Mouse (Mus musculus): ENCODE results near the gene Cpn2.

The Cpn2 gene

DNA sequence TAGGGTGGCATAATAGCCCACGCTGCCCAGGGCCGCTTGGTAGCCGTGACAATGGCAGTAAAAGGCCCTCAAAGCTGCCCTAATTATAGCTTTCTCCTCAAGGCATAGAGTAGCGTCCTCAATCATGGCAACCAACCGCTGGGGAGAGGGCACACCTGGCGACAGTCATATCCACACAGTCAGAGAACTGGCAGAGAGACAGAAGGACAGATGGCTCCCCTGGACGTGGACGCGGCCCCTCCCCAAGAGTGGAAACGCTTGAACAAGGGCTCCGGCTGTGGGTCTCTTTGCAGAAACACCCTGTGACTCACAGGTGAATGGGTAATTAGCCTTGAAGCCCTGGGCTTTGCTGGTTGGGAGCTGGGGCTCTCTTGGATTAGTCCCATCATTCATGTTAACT is 11.1 kb upstream of the Cpn2 start:
- DNase-seq, result no peak

DNA sequence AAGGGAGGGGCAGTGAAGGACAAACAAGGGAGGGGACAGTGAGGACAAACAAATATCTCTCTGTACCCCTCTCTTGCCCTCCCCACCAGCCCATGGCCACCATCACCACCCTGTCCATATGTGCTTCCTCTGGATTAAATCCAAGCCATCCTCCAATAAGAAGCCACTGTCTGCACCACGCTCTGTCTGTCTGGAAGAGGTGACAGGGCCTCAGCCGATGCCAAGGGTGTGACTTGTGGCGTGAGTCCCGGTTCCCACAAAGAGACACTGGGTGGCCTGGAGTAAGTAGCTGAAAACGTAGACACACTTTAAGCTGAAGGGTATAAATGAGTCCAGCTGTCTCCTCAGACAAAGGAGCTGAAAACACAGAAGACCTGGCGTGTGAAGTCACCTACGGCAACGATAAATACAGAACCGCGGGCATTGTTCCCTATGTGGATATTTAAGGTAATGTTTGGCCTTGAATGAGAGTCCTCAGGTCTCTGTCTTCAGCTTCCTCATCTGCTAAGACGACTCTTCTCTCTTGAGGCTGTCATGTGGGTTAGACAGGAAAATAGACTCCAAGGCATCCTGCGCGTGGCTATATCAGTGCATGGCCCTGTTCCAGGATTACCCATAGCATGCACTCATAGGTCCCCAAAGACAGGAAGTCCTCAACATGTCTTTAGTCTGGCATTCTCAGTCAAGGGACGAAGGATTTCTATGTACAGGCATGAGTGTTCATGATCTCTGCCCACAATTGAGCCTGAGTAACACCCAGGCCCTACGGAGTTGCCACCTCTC is 8.4 kb upstream of the Cpn2 start:
- peak; percentile 13 for DNase-seq

DNA sequence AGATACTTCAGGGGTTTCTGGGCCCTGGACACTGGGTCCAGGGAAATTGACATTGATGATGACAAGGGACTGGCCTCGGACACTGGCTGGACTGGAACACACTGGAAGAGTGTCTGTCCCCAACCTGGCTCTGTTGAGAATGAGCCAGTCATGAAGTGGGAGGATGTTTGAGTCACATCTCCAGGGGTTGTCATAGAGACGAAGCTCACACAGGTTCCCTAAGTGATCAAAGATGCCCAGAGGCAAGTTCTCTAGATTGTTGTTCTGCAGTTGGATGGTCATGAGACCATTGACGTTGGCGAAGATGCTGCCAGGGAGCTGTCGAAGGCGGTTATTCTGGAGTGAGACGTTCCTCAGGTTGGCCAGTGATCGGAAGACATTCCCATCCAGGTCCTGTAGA is 5.8 kb upstream of the Cpn2 start:
- DNase-seq, result no peak

DNA sequence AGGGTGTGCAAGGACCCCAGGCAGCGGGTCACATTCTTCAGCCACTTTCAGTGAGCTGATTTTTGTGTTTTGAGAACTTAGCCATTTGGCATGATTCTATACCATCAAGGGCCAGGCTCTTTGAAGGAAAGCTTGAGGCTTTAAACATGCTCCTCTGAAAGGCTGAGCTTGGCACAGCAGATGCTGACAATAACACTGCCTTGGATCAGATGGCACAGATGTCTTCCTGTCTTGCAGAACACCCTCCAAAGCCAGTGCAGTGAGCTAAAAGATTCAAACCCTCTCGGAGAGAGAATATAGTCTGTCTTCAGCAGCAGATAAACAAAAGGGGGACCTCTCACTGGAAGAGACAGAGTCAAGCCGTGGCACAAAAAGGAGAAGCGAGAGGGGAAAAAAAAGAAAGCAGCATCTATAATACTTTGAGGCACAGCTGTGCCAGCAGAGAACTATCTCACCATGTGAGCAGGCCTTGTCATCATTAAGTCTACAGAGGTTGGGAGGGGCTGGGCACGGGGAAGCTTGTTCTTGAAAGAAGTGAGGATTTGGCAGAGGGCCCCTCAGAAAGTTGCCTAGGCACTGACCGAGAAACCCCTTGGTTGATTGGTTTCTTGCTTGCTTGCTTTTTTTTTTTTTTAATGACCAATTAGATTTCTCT is 4.8 kb upstream of the Cpn2 start:
- peak; percentile 38 for DNase-seq

DNA sequence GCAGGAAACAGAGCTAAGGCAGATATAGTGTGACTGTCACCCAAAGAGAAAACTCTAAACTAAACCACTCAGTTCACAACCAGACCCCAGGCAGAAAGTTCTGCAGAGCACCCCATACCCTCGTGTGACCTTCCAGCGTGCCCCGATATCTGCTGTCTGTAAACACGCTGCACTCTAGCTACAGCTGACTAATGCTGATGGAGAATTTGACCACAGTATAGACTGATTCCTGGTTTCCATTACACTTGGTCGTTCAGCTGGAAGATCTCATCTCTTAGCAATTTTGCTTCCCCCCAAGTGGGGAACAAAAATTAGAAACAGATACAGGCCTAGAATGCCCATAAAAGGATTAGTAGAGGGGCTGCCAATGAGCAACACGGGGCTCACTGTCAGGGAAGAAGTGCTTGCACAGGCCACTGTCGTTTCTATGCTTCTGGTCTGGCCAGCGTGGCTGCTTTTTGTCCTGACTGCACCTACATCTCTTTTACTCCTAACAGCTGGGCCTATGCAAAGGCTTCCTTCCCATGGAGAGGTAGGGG is 4.0 kb upstream of the Cpn2 start:
- DNase-seq, result no peak

DNA sequence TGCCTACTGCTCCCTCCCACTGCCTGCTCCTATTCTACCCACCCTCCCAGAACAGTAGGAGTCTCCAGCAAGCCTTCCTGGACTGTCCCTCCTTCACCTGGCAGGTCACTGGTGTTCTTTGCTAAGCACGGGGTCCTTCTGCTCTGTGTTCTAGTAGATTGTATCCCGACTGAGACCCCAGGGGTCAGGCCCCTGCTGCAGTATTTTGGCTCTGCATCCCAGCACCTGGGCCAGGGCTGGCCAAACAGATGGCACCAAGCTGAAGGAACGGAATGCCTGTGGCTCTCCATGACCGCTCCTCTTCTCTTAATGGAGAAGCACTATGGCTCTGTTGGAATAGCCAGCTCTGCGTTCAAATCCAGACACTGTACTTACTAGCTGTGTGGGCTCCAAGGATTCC is 738 bp downstream of the Cpn2 start:
- DNase-seq, result no peak

DNA sequence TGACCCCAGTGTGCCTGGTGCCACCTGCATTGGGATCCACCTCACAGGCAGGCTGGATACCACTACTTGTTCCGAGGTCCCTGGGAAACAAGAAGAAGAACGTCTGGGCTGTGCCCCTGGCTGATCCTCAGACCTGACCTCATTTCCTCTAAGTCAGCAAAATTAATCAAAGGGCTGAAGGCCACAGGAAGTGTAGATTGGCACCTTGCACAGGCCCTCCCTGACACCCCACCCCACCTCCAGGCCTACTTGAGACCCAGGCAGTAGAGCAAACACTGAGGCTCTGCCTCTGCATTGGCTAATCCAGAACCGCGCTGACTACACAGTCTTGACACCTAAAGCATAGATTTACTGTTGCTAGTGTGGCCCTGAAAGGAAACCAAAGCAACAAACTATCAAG is 1.7 kb downstream of the Cpn2 start:
- no peak for DNase-seq

GRCm38 (mm10) chr16:30263156-30263555 is 4.1 kb downstream of the Cpn2 start:
- no peak for DNase-seq

DNA sequence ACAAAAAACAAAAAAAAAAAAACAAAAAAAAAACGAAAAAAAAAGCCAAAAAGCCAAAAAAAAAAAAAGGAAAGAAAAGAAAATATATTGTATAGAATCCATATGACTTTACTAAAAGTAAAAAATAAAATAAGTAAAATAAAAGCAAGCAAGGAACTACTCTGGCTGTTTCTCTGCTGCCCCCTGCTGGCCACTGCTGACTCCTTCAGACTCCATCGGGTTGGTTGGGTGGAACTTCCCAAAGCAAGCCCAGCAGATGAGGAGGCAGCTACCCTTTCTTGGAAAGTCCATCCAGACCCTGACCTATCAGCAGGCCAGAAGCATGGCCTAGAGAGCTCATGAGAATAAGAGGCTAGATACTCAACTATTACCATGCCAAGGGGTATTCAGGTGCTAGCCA is 4.6 kb downstream of the Cpn2 start:
- DNase-seq, result peak; percentile 33

- DNase-seq, result no peak
Measured at GRCm38 (mm10) chr16:30262157-30262556, 5.1 kb downstream of the Cpn2 start.

DNA sequence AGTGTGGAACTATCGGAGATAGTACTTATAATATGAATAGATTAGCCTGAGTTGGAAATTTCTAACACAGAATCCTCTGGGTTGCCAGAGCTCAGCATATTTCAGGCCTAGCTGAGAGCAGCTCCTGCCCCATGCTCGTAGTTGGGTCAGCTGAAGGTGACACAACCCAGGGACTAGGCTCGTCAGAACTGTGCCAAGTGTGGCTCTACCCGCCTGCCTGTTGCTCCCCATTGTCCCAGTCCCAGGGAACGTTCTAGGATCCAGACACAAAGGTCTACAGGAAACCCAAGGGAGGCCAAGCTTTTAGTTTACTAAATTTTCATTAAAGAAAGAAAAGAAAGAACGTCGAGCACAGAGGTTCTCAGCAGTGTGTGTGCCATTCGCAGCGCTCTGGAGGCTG is 6.0 kb downstream of the Cpn2 start:
- no peak for DNase-seq

- no peak for DNase-seq
Measured at GRCm38 (mm10) chr16:30260012-30260635, 7.2 kb downstream of the Cpn2 start.

DNA sequence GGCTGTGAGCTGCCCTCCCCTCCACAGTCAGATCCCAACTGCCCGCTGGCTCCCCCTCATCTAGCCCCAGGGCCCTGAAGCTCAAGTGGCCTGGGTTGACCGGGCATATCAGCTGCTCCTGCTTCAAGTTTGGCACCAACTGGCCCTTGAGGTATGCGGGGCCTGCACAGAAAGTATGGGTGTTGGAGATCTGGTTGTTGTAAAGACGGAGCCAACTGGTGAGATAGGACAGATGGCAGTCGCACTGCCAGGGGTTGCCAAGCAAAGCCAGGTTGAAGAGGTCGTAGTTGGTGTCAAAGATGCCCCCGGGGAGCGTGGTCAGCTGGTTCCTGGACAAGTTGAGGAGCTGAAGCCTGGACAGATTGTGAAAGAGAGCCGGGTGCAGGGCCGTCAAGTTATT is 7.9 kb downstream of the Cpn2 start:
- no peak for DNase-seq

DNA sequence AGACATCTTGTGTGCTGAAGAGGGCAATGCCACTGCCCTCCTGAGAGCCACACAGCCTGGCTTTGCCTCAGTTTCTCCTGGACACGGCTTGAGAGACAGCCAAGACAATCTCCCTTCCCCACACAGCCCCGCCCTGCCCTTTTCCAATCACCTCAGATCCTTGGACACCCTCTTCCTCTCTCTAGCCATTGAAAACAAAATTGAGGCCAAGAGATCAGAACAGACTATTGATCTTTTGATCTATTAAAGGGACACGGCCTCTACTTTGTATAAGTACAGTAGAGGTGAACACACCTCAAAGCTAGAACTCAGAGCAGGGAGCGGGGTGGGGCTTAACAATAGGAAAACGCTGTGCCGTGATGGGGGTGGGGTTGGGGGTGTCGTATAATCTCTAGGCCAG is 8.9 kb downstream of the Cpn2 start:
- DNase-seq, result no peak

- DNase-seq, result peak; percentile 37
Measured at GRCm38 (mm10) chr16:30257718-30258117, 9.6 kb downstream of the Cpn2 start.

DNA sequence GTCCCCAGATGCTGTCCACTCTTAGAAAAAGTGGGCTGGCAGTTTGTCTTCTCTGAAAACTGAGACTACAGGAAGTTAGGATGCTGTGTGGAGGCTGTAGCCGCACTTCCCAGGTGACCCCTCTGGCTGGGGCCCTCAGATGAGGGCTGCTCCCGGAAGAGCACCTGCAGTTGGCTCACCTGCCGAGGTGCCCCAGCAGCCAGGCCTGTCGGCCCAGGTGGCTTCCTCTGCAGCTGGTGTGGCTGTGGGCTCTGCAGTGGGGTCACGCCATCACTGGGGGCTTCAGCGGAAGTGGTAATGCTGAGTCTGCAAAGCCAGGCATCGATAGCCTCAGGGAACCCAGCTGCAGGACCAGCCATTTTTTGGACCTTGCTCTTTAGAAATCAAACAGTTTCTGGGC is 12.2 kb downstream of the Cpn2 start:
- DNase-seq, result no peak

GRCm38 (mm10) chr16:30253900-30254299 is 13.4 kb downstream of the Cpn2 start:
- DNase-seq, result no peak

DNA sequence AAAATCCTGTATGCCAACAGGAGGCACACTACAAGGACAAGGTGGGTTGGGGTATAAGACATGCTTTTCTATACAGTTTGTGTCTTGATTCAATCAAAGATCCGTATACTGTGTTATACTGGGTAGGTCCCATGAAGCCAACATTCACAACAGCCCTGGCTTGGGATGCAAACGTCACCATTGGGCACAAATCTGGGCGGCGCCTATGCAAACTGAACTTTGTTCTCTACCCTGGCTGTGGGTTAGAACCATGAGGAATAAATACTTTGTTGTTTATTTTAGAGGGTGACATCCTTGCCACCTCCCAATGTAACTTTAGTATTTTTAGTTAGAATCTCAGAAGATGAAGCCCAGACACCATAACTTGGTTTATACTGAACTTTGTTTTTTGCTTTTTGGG is 13.9 kb downstream of the Cpn2 start:
- no peak for DNase-seq

DNA sequence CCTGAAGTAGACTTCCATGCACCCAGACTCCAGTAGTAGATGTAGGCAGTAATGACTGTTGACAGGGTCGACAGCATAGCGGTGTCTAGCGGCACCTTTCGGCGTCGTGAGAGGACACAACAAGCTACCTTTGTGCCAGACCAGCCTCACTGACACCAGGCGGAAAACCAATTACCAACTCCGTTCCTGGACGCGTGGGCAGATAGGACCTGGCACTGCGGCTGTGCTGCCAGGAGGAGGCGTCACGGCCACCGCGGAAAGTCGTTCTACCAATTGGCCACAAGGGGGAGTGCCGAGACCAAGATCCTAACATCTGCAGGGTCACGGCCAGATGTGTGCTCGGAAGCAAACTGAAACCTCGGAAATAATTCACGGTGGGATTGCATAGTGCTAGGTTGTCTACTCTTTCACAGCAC is 15.3 kb downstream of the Cpn2 start:
- peak; percentile 66 for DNase-seq

DNA sequence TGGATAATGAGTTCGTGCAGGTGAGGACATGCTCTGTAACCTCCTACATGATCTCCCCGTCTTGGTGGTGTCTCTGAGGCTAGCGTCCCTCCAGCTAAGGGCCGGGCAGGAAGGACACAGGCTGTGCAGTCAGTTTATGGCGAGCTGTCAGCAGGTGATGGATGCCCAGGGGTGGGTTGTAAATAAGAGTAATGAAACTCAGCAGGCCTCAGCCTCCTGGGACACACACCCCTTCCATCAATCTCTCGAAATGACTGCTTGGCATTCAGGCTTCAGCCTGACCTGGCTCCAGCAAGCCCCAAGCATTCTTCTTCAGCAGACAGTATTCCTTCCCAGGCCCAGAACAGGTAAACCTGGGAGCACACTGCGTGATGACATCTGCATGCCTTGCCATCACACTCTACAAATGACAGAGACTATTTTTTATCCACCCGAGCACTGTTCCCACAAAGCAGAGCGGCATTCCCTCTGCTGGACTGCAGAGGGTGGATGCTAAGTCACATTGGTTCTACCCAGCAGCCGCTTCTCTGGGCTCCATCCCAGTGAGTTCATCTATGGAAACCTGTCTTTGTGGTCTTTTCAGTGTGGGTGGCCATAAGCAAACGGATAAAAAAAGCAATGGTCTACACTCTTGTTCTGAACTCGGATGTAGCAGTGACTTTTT is 23.1 kb downstream of the Cpn2 start:
- no peak for DNase-seq

GRCm38 (mm10) chr16:30241623-30242022 is 25.7 kb downstream of the Cpn2 start:
- DNase-seq, result no peak

- DNase-seq, result no peak
Measured at GRCm38 (mm10) chr16:30238791-30239190, 28.5 kb downstream of the Cpn2 start.

DNA sequence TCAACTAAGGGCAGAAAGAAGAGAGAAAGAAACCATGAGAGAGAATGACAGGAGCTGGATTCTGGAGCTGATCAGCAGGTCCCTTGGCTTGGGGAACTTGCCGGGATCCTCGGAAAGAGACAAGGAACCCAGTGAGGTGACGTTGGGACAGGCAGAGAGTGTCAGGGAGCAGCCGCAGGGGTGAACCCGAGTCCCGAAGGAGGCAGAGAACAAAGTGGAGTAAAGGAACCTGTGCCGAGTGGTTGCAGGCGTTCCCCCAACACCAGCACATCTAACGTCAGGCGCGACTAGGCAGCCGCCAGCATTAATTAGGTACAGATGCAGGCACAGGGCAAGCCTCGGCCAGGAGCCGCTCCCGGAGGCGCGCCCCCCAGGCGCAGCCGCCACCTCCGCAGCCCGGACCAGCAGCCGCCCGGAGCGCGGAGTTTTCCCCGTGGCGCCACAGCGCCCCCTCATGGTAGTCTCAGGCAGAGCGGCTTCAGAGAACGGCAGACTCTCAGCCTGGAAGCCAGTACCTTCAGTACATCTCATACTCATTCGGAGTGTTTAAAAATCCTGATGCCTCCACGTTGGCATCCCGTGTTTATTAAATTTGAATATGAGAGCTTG is 31.1 kb downstream of the Cpn2 start:
- peak; percentile 34 for DNase-seq
